Mouse (Mus musculus): ENCODE measurements around the gene Bex1.
"Not testable (repeated sequence)": the region's sequence is repeated elsewhere in the genome, so short reads cannot be mapped to it uniquely, and the experiment has no call there.

Gene Bex1

DNA sequence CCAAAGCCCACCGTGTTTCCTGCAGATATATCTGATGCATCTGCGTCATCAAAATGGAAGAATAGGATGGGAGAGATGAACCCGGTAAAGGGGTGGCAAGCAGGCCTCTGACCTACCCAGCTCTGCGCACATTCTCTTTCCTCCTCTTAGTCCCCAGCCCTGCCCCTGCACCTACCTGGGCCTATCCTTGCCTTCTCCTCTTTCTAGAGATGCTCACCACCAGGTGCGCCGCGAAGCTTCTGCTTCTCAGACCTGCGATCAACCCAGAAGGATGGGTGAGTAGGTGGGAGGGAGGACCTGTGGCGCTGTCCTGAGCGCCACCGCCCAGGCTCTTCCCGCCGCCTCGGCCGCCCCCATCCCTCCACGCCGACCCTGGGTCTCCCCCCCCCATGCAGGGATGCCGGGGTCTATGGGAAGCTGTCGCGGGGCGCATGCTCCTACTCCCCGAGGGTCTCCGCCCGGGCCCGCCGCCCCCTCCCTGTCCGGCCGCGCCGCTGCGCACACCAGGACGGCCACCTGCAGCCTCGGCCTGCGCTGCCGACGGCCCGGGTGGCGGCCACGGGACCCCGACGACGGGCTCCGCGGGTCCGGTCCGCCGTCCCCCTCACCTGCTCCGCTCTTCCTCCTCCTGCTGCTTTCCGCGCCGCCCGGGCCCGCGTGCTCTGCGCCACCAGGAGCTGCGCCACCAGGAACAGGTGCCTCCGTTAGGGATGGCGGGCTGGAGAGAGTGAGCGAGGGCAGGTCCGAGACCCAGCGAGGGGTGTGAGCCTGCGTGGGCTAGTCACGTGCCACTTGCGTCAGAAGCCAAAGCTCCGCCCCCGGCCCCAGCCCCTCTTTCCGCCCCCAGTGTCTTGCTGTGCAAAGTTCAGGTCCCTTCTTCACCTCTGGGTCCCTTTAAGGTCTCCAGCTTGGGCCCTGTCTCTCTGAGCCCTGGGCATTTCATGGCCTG is at the start of gene Bex1, which contains the start of gene Tceal7:
TSS of gene Bex1 (minus strand) at position 785 of the 949 bp plus-strand sequence.
TSS of gene Tceal7 (plus strand) at position 51 of the 949 bp plus-strand sequence.
- in situ Hi-C loops (cut with MboI, MseI), result not testable (repeated sequence)

DNA sequence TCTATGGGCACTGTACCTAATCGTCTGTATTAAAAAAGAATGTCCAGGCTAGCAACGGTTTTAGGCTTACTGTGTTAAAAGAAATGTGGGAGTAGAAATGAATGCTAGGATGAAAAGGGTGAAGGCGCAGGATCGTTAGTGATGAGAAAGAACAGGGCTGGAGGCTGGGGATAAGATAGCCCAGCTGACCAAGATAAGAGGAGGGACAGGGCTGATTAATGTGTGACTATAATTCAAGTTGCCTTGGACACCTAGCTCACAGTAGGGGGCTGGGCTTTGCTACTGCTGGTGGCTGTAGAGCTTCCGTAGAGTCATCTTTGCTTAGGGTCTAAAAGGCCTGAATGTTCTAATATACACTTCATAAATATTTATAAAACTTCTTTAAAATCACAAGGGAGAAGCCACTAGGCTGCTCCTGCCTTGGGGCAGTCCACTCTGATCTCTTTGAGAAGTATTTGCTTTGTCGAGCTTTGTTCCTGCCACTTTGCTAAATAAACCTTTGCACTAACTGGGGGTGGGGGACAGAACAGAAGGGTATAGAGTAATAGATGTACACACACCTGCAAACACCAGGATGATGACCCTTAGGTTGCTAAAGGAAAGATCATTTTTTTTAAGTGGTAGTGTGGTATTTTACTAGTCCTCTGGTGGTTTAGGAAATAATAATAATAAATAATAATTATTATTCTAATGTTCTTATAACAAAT is 36.9 kb upstream of the Bex1 start:
- in situ Hi-C loops (cut with MboI, MseI), result no loop called here

DNA sequence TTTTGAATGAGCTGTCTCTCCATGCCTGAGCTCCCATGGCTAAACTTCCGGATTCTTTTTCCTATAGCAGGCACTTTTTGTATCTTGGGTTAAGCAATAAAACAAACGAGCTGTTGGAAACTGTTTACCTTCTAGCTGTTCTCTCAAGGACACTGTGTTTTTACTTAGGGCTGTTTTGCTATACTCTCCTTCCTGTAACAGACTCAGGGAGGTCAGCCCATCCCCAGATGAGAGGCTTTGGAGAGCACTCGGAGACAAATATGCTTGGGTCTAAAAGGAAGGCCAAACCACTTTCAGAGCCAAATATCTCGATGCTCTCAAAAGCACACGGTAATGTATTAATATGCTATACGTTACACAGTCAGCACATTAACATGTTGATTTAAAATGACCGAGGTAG is 34.4 kb upstream of the Bex1 start:
- in situ Hi-C loops (cut with MboI, MseI), result no loop called here

DNA sequence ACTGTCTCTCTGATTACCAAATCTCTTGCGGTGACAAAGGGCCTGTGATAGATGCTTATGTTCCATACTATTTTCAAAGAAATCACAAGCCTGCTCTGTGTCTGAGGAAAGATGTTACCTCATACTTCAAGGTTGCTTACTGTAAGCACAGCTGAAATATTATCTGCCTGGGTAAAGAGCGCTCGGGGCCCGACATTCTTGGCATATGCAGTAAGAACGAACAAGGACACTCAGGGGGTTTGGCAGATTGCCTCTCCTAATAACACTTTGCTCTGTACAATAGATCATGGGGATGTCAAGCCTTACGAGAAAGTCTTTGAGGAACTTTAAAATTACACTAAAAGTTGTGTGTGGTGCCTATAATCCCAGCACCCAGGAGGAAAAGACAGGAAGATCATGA is 33.5 kb upstream of the Bex1 start:
- in situ Hi-C loops (cut with MboI, MseI), result no loop called here

DNA sequence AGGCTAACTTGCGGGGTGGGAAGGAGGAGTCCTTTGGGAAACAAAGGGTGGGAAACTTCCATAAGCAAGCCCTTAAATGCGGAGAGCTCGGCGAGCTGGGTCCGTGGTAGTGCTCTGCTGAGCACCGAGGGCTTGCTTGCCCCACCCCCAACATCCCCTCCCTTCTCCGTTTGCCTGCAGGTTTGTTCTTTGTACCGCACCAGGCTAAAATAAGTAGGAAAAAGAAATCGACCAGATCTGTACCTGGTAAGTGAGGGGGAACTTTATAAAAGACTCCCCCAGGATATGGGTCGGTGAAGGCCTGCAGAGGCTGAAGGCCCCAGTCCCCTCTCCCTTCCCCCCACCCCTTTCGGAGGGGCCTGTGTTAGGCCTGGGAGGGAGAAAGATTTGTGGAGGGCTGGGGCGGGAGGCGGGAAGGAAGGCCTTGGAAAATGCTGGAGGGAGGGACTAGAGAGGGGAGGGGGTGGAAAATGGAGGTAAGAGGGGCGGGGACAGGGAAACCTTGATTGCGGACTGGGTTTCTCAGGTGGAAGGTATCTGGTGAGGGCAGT is 30.3 kb upstream of the Bex1 start:
- in situ Hi-C loops (cut with MboI, MseI), result no loop called here

DNA sequence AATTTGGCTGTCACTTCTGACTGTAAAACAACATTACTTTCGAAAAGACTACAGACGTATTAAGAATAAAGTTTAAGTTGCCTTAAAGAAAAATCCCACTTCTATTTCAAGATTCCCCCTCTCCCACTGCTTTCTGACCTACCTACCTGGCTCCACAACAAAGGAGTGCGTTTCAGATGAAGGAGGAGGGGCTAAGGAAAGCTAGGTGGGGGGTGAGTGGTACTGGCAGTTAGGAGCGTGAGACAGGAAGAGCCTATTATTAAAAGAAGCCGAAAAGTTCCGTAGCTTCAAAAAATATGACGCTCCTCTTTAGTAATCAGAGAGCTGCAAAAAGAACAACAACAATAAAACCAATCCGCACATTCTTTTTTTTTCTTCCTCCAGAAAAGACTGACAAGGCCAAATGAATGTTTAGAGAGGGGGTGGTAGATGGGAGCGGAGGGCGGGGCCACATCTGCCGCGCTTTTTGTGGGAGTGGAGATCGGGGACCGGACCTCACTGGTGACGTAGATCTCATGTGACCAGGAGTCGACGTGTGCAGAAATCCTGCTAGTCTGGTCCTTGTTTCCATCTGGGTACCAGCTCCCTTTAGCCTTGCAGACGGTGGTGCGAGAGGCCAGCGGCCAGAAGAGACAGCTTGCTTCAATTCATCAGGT is 29.4 kb upstream of the Bex1 start, which contains the start of gene Tceal9:
TSS of gene Tceal9 (plus strand) at position 506 of the 656 bp plus-strand sequence.
- in situ Hi-C loops (cut with MboI, MseI), result no loop called here

DNA sequence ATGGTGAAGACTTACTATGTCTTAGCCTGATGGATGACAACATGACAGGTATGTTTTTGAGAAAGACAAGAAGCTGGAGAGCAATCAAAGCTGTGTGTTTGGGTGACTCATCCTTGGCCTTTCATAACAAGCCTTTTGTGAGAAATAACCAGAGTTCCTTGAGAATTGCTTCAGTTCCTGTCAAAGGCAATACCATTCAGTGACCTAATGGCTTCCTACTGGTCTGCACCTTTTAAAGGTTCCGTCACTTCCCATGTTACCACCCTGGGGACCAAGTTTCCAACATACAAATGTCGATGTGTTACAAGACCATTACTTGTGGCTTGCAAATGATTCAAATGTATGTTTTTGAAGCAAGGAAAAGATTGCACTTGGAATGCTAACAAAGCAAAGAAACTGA is 27.9 kb upstream of the Bex1 start:
- in situ Hi-C loops (cut with MboI, MseI), result no loop called here

DNA sequence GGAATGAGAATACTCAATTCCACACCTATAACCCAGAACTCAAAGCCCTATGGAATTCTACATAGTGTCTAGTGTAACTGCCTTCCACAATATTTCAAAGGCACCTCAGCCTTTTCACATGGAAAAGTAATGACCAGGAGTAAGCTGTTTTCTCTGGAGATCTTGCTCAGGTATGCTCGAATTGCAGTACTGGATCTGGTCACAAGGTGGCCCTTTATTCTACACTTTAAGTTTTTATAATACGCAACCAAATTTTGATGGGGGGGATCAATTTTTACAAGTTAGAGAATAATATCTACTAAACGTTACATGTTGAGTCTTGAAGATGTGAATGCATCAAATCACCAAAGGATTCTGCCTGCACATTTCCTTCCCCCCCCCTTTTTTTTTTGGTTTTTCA is 22.8 kb upstream of the Bex1 start:
- in situ Hi-C loops (cut with MboI, MseI), result loop anchor here (5.0 kb wide), 1 partner anchor 54 kb away; no protein-coding TSS in a partner anchor

DNA sequence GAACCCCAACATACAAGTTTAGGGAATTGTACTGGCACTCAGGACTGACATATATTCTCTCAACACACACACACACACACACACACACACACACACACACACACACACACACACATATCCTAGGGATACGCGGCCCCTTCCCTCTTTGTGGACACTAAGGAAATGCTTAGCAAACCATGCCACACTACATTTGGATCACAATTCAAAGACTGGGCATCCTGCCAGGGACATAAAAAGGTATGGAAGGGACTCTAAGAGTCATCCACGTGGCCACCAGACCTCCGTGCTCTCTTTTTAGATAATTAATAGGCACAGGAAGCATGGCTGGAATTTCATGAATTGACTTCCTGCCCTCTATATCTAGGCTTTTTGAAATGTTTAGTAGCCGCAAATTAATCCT is 12.5 kb upstream of the Bex1 start:
- in situ Hi-C loops (cut with MboI, MseI), result no loop called here

DNA sequence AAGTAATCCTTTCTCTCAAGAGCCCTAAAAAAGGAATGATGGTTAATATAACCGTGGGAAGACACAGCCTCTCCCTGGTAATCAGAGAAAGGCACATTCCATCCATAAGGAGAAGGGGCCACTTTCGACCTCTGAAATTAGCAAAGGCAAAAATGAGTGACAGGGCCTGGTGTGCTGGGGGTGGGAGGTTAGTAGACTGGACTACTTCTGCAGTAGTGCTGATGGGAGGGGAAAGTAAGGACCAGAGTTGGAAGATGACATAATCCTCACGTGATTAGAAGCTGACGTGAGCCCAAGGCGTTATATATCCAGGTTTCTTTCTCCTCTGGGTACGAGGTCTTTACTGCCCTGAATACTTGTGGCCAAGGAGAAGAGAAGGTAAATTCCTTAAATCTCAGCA is 8.4 kb upstream of the Bex1 start:
- in situ Hi-C loops (cut with MboI, MseI), result no loop called here

DNA sequence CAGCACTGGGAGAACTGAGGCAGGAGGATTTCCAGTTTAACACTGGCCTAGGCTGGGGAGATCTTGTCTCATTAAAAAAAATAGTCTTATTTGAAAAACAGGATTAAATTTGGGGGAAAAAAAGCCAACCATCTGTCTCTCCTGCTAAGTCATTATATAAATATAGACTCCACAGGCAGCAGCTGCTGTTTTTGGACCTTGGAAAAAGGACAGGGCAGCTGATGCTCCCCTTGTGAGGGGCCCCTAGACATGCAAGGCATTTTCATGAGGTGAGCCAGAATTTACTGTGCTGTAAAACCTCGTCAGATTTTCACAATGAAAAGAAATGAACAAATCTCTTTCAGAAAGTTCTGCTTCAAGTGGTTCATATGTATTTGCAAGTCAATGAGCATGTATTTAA is 990 bp upstream of the Bex1 start:
- in situ Hi-C loops (cut with MboI, MseI), result no loop called here

DNA sequence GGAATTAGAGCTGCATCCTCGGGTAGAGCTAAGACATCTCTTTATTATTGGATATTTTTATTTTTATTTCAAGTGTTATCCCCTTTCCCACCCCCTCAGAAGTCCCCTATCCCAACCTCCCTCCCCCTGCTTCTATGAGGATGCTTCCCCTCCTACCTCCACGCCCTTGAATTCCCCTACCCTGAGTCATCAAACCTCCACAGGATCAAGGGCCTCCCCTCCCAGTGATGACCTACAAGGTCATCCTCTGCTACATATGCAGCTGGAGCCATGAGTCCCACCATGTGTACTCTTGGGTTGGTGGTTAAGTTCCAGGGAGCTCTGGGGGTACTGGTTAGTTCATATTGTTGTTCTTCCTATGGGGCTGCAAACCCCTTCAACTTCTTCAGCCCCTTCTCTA is 1.9 kb downstream of the Bex1 start:
- in situ Hi-C loops (cut with MboI, MseI), result no loop called here

DNA sequence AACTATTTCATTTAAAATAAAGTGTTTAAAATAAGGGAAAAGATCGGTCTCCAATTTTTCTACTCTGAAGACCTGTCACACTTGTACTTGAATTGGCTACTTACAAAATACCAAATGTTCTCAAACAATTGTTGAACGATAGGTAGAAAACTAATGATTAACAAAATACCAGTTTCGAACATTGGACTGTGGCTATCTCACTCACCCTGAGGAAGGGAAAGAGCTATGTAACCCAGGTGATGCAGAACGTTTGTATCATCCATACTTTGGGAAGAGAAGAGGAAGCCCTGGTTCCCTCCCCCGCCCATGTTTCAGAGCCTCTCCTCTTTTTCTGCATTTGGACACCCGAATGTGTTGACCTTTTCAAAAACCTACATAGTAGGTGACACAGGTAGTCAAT is 10.9 kb downstream of the Bex1 start:
- in situ Hi-C loops (cut with MboI, MseI), result no loop called here

DNA sequence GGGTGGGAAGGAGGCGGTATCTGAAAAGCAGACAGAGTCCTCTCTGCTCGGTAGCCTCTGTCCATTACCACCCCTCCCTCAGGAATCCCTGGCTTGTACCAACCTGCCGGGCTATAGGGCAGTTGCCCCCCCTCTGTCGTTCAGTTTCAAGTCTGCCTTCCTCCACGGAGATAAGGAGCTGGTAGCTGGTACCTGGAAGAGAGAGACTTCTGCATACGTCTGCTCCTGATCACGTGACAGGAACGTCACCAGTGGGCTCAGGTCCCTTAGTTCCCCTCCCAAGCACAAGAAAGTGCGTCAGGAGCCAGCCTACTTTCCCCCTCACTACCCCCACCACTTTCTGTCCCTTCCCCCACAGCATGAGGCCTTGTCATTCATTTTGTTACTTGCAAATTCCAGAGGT is 11.6 kb downstream of the Bex1 start, which contains the start of gene Tceal5:
TSS of gene Tceal5 (minus strand) at position 213 of the 403 bp plus-strand sequence.
- in situ Hi-C loops (cut with MboI, MseI), result no loop called here

DNA sequence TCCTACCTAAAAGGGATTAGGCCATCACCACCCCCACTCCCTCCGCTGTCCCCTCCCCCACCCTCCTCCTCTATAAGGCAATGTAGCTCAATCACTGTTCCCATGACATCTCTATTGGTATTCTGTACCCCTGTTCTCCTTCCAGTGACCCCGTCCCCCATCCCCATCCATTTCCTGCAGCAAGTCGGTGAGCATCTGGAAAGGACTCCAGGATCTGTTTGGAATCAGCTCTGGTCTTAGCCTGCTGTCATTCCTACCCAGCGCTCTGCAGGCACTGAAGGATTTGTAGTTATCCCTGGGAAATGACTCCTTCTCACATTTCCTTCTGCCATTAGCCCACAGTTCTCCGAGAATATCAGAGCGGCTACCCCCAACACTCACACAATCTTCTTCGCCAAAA is 12.1 kb downstream of the Bex1 start:
- in situ Hi-C loops (cut with MboI, MseI), result no loop called here

DNA sequence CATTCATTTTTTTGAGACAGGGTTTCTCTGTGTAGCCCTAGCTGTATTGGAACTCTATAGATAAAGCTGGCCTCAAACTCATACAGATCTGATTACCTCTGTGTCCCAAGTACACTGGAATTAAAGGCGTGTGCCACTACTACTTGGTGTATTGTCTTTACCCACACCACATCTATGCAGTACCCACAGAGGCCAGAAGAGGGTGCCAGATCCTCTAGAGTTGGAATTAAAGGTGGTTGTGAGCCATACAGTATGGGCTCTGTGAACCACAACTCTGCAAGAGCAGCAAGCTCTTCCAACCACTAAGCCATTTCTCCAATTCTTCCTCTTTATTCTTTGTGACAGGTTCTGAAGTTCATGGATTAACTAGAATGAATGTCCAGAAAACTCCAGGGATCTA is 18.4 kb downstream of the Bex1 start:
- in situ Hi-C loops (cut with MboI, MseI), result loop anchor here (10.0 kb wide), 1 partner anchor 108 kb away; no protein-coding TSS in a partner anchor

DNA sequence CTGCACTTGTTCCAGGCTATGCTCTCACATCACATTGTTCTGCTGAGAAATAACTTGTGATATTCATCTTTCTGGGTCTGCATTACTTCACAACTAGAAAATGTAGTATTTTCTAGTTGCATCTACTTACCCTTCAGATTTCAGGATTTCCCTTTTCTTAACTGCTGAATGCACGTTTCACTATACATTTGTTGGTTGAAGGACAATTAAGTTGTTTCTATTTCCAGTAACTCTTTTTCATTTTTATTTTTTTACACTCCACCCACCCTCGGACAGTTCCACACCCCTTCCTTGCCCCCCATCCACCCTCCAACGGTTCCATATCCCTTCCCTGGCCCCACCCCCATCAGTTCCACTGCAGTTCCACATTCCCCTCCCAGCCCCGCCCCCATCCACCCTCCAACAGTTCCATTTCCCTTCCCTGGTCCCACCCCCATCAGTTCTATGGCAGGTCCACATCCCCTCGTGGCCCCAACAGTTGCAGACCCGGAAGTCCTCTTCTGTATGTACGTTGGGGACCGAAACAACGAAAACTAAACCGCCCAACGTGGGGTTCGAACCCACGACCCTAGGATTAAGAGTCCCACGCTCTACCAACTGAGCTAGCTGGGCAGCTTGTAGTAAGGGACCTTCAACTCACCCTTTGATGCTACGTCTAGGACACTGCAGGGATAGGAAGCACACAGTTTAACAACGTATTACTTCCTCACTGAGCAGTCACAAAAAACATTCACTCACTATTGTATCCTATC is 19.9 kb downstream of the Bex1 start:
- in situ Hi-C loops (cut with MboI, MseI), result loop anchor here (10.0 kb wide), 1 partner anchor 109 kb away; no protein-coding TSS in a partner anchor

DNA sequence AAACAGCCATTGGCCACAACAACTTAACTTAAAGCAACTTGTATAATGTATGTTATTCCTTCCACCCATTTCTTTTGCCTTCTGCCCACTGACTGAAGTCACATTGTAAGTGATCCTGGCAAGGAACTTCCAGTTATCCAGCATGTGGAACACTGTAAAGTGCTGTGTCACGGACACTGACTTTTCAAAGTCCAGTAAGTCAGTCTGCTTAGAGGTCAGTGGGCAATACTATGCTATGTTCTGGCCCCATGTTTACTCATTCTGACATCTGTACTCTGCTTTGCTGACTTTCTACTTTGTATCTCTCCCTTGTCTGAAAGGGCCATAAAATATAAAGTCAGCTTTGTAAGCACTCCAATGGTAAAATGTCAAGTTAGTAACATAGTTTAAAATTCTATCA is 32.2 kb downstream of the Bex1 start:
- in situ Hi-C loops (cut with MboI, MseI), result no loop called here

DNA sequence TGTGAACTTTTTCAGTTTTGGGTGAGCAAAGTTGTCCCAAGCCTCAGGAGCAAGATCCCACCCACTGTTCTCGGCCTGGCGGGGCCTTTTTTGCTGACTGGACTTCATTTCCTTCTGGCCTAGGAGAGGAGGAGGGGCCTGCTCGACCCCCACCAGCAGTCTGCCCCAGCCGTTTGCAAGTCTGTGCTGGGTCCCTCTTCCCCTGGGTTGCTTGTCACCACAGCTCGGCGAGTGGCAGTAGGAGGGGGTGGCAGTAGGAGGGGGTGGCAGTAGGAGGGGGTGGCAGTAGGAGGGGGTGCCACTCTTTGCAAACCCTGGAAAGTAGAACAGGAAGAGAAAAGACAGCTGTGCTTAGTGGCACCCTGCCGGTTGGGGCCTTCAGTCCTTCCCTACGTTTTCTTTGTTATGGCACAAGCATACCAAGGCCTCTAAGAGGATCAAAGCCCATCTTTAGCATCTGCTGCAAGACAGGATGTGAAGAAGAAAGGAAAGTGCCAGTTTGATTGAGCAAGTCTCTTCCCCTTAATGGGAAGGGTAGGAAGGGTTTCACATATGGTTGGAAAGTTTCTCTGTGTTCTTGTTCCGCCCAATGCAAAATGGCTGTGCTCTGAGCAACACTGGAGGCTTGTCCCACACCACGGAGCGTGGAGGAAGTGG is 34.3 kb downstream of the Bex1 start:
- in situ Hi-C loops (cut with MboI, MseI), result no loop called here

DNA sequence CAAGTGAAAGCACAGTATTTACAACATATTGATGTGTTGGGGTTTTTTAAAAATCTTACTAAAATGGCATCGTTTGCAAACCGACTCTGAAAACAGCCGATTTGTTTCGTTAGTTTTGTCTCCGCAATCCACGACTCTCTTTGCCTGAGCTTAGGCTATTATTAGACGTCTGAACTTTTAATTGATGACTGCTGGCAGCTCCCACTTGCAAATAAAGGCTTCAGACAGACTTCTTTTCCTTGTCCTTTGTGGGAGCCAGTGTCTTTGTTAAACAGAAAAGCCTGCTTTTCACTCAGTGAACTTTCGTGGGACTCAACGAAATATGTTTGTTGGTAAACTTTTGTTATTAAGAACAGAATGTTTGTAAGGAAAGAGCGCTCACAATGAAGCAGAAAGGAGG is 42.5 kb downstream of the Bex1 start:
- in situ Hi-C loops (cut with MboI, MseI), result no loop called here
